17 mouse cellular contexts compared by ENCODE assay signal in genomic region chrX:111052943-111053342, GRCm38 (mm10). TPM values are rescaled to one million over a fixed set of nuclear protein-coding genes. Genes with fewer than 3 reads are reported as not detected.
DNase-seq lines count a peak whose midpoint lies in the region; ATAC-seq and TF ChIP-seq lines count a peak whose summit lies in the region.
"Had no signal": no experiment of that assay in that cellular context is flagged by ENCODE, and none has a peak within 500 bp of the region (broad histone marks: within the 10 kb centered on the region; RNA-seq: fewer than 3 reads in every experiment).

No protein-coding gene starts in this region.

- H3K27ac ChIP-seq in forebrain, postnatal 0 days (ENCODE audit: low read depth, low read length): no peak overlapping the region
- H3K27ac ChIP-seq in forebrain, embryonic 15.5 days (replicated peaks): no peak overlapping the region
- H3K27ac ChIP-seq in lung, embryonic 14.5 days (ENCODE audit: low read depth): no peak overlapping the region
- no peak overlapping the region for H3K27ac ChIP-seq in gastrocnemius, adult 2 months
- H3K27ac ChIP-seq: hindbrain, embryonic 15.5 days; liver, embryonic 15.5 days had no signal

- WGBS in forebrain, postnatal 0 days: 35% methylated on average over 3 of the region's 3 CpGs
- WGBS in forebrain, embryonic 15.5 days: 27% methylated on average over 3 of the region's 3 CpGs
- WGBS in lung, embryonic 14.5 days: 25% methylated on average over 3 of the region's 3 CpGs

- H3K9me3 ChIP-seq in forebrain, postnatal 0 days (ENCODE audit: low read length): no peaks in the 10 kb centered on the region
- no peaks in the 10 kb centered on the region for H3K9me3 ChIP-seq in forebrain, embryonic 15.5 days
- no peaks in the 10 kb centered on the region for H3K9me3 ChIP-seq in lung, embryonic 14.5 days (ENCODE audit: low read depth, low read length)
- H3K9me3 ChIP-seq: hindbrain, embryonic 15.5 days; liver, embryonic 15.5 days had no signal

- H3K36me3 ChIP-seq in forebrain, postnatal 0 days (ENCODE audit: insufficient read depth): no peaks in the 10 kb centered on the region
- no peaks in the 10 kb centered on the region for H3K36me3 ChIP-seq in forebrain, embryonic 15.5 days
- H3K36me3 ChIP-seq in lung, embryonic 14.5 days (ENCODE audit: insufficient read depth): no peaks in the 10 kb centered on the region
- H3K36me3 ChIP-seq: hindbrain, embryonic 15.5 days; liver, embryonic 15.5 days had no signal

- no peaks in the 10 kb centered on the region for H3K27me3 ChIP-seq in forebrain, postnatal 0 days (ENCODE audit: insufficient read depth, low read length)
- no peaks in the 10 kb centered on the region for H3K27me3 ChIP-seq in forebrain, embryonic 15.5 days
- no peaks in the 10 kb centered on the region for H3K27me3 ChIP-seq in lung, embryonic 14.5 days (ENCODE audit: insufficient read depth, low read length)
- H3K27me3 ChIP-seq: CH12.LX; hindbrain, embryonic 15.5 days; liver, embryonic 15.5 days had no signal

- no peak overlapping the region for H3K9ac ChIP-seq in forebrain, postnatal 0 days
- H3K9ac ChIP-seq in forebrain, embryonic 15.5 days (replicated peaks): no peak overlapping the region
- no peak overlapping the region for H3K9ac ChIP-seq in lung, embryonic 14.5 days
- H3K9ac ChIP-seq: hindbrain, embryonic 15.5 days; liver, embryonic 15.5 days had no signal

- intact Hi-C loops in gastrocnemius, adult 2 months (cut with DNase I): no loop called here

- no peak overlapping the region for H3K4me2 ChIP-seq in forebrain, postnatal 0 days (ENCODE audit: low read depth)
- H3K4me2 ChIP-seq in forebrain, embryonic 15.5 days (replicated peaks): no peak overlapping the region
- no peak overlapping the region for H3K4me2 ChIP-seq in lung, embryonic 14.5 days
- H3K4me2 ChIP-seq: hindbrain, embryonic 15.5 days; liver, embryonic 15.5 days had no signal

- H3K4me1 ChIP-seq in forebrain, postnatal 0 days (ENCODE audit: insufficient read depth): no peaks in the 10 kb centered on the region
- H3K4me1 ChIP-seq in forebrain, embryonic 15.5 days: no peaks in the 10 kb centered on the region
- H3K4me1 ChIP-seq in lung, embryonic 14.5 days (ENCODE audit: insufficient read depth): no peaks in the 10 kb centered on the region
- H3K4me1 ChIP-seq: hindbrain, embryonic 15.5 days; liver, embryonic 15.5 days had no signal

- peak; percentile 34 for DNase-seq in forebrain, postnatal 0 days
- DNase-seq in lung, embryonic 14.5 days: peak; percentile 12
- no peak for DNase-seq in lung, postnatal 4 days
- peak; percentile 5 for DNase-seq in NIH3T3 (ENCODE audit: low read depth)
- peak; percentile 0 for DNase-seq in mesoderm, embryonic 11.5 days (ENCODE audit: low read depth, low spot score)
- DNase-seq in urinary bladder, postnatal 10 days (ENCODE audit: low spot score): no peak
- DNase-seq in gastrocnemius, adult 2 months: no peak
- DNase-seq: adrenal gland, postnatal 10 days; cerebellum, adult 18-20 months; layer of hippocampus, adult 9-11 months had no signal

- H3K4me3 ChIP-seq in forebrain, postnatal 0 days (ENCODE audit: low read depth, low read length): no peak overlapping the region
- no peak overlapping the region for H3K4me3 ChIP-seq in forebrain, embryonic 15.5 days
- H3K4me3 ChIP-seq in lung, embryonic 14.5 days (ENCODE audit: low read depth, low read length): no peak overlapping the region
- H3K4me3 ChIP-seq in gastrocnemius, adult 2 months: no peak overlapping the region
- H3K4me3 ChIP-seq: hindbrain, embryonic 15.5 days; liver, embryonic 15.5 days had no signal

- TF ChIP-seq CTCF in forebrain, postnatal 0 days (IDR thresholded peaks at IDR 0.05; ENCODE audit: low read depth): peak; percentile 72
- peak; percentile 36 for TF ChIP-seq CTCF in lung, embryonic 14.5 days (IDR thresholded peaks at IDR 0.05; ENCODE audit: low read depth)
- no peak for TF ChIP-seq CTCF in gastrocnemius, adult 2 months (IDR thresholded peaks at IDR 0.05)

- ATAC-seq in forebrain, postnatal 0 days: no peak
- ATAC-seq in forebrain, embryonic 15.5 days (replicated peaks): no peak
- ATAC-seq in lung, embryonic 14.5 days (ENCODE audit: insufficient read depth): no peak

RNA-seq across cellular contexts. Expression of gene Cylc1, which starts 57.3 kb away (rescaled TPM):
- total RNA-seq in forebrain, postnatal 0 days (2014; rRNA removed): not detected in 2 replicates
- polyA plus RNA-seq in forebrain, postnatal 0 days (2015; fragmentation: Nextera tagmentation; extraction: Ambion mirVana): not detected in 2 replicates
- not detected in 2 replicates for polyA plus RNA-seq in forebrain, embryonic 15.5 days (2015; fragmentation: Nextera tagmentation; extraction: Ambion mirVana)
- polyA plus RNA-seq in lung, embryonic 14.5 days (2014; fragmentation: Nextera tagmentation; extraction: Ambion mirVana): not detected in 2 replicates
- total RNA-seq in gastrocnemius, adult 2 months (2021): not detected
- total RNA-seq: adrenal gland, postnatal 10 days; CH12.LX; heart, adult 8-10 months; monocyte, adult 5-6 weeks had no signal
- polyA plus RNA-seq: hindbrain, embryonic 15.5 days; liver, embryonic 15.5 days; stomach, embryonic 14.5 days had no signal

Comparison
In these comparisons a context has a peak if more than half of its experiments do, and no peak if none do; other contexts are left out.
1. DNase-seq: peak in forebrain, postnatal 0 days (single experiment), lung, embryonic 14.5 days (single experiment), NIH3T3 (single experiment) and mesoderm, embryonic 11.5 days (single experiment); none in lung, postnatal 4 days (0 of 2), urinary bladder, postnatal 10 days (single experiment) and gastrocnemius, adult 2 months (single experiment).